Mouse (Mus musculus): ENCODE data around the gene Cxcl10. TPM values are rescaled to one million over a fixed set of nuclear protein-coding genes. Genes with fewer than 3 reads are reported as not detected.
"Not testable (repeated sequence)": the region's sequence is repeated elsewhere in the genome, so short reads cannot be mapped to it uniquely, and the experiment has no call there.

Gene Cxcl10
- polyA plus RNA-seq, 1 experiment from 2014 or later: 2.0 TPM

- H3K4me3 ChIP-seq (replicated peaks): no peak overlapping the region
- no peak overlapping the region for H3K4me2 ChIP-seq
- ATAC-seq (ENCODE audit: insufficient read depth, low FRiP score, low read depth): no peak
- H3K36me3 ChIP-seq: no peaks in the 10 kb centered on the region
- 53% methylated on average over 10 of the region's 10 CpGs for WGBS
- no peaks in the 10 kb centered on the region for H3K9me3 ChIP-seq
- H3K9ac ChIP-seq: no peak overlapping the region
- no peak overlapping the region for H3K27ac ChIP-seq
- H3K4me1 ChIP-seq: 0 out of 2 replicates have a peak, but pooled peaks cover 6% of the 10 kb centered on the region
- H3K27me3 ChIP-seq (replicated peaks): no peaks in the 10 kb centered on the region
These were observed 19.7 kb upstream of the Cxcl10 start for GRCm38 (mm10) chr5:92368392-92368791.

DNA sequence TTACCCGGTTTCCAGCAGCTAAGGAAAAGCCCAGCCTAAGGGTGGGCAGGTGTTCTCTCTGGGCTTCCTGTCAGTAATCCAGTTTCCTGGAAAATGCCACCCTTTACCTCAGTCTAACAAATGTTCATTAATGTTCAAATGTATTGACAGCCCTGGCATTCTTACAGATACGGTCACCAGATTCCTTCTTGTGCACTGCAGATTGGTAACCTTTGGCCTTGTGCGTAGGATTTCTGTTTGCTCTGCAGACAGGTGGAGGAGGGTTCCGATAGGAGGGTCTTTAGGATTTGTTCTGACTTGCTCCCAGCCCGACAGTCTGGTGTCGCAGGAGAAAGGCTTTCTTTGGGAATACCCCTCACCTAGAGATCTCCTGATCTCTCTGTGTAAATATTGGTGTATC lies 17.9 kb upstream of the Cxcl10 start:
- Histone ChIP-seq H3K4me2 (no peak overlapping the region), H3K9ac (no peak overlapping the region), H3K36me3 (no peaks in the 10 kb centered on the region), H3K27ac (no peak overlapping the region), H3K27me3 (replicated peaks) (no peaks in the 10 kb centered on the region), H3K9me3 (no peaks in the 10 kb centered on the region), H3K4me1 (0 out of 2 replicates have a peak, but pooled peaks cover 6% of the 10 kb centered on the region), H3K4me3 (replicated peaks) (no peak overlapping the region)
- 45% methylated on average over 6 of the region's 6 CpGs for WGBS
- no peak for ATAC-seq (ENCODE audit: insufficient read depth, low FRiP score, low read depth)

- no peak overlapping the region for H3K4me2 ChIP-seq
- WGBS: 74% methylated on average over 11 of the region's 11 CpGs
- ATAC-seq (ENCODE audit: insufficient read depth, low FRiP score, low read depth): no peak
These were observed 16.5 kb upstream of the Cxcl10 start for GRCm38 (mm10) chr5:92365146-92365705.

GRCm38 (mm10) chr5:92364011-92364410 lies 15.3 kb upstream of the Cxcl10 start:
- Histone ChIP-seq H3K4me1 (0 out of 2 replicates have a peak, but pooled peaks cover under 1% of the 10 kb centered on the region), H3K27ac (no peak overlapping the region), H3K9ac (no peak overlapping the region), H3K9me3 (no peaks in the 10 kb centered on the region), H3K36me3 (no peaks in the 10 kb centered on the region), H3K27me3 (replicated peaks) (no peaks in the 10 kb centered on the region), H3K4me2 (no peak overlapping the region), H3K4me3 (replicated peaks) (no peak overlapping the region)
- 91% methylated on average over 5 of the region's 5 CpGs for WGBS
- no peak for ATAC-seq (ENCODE audit: insufficient read depth, low FRiP score, low read depth)

More at GRCm38 (mm10) chr5:92365146-92365705, 16.5 kb upstream of the Cxcl10 start:
- H3K27me3 ChIP-seq (replicated peaks): no peaks in the 10 kb centered on the region
- H3K36me3 ChIP-seq: no peaks in the 10 kb centered on the region
- H3K9ac ChIP-seq: no peak overlapping the region
- no peaks in the 10 kb centered on the region for H3K9me3 ChIP-seq
- H3K4me3 ChIP-seq (replicated peaks): no peak overlapping the region
- H3K27ac ChIP-seq: no peak overlapping the region
- 0 out of 2 replicates have a peak, but pooled peaks cover 6% of the 10 kb centered on the region for H3K4me1 ChIP-seq

DNA sequence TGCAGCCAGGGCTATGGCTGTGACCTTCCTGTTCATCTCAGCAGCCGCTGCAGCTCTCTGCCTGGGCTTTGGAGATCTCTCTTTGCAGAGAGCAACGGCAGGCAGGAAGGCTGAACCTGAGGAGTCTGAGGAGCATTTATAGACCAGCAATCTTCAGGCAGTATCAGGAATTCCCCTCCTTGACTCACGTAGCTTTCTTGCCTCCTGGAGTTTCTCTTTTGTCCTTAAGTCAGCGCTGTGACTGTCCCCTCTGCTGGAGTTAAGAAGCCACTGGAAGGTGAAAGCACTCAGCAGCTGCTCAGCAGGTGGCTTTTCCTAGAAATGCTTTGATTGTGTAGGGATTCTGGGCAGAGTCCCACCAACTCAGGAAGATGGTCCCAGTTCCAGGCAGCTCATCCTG lies 14.5 kb upstream of the Cxcl10 start:
- Histone ChIP-seq H3K27me3 (replicated peaks) (no peaks in the 10 kb centered on the region), H3K4me2 (no peak overlapping the region), H3K4me3 (replicated peaks) (no peak overlapping the region), H3K9me3 (no peaks in the 10 kb centered on the region), H3K27ac (no peak overlapping the region), H3K9ac (no peak overlapping the region), H3K4me1 (no peaks in the 10 kb centered on the region), H3K36me3 (no peaks in the 10 kb centered on the region)
- no peak for ATAC-seq (ENCODE audit: insufficient read depth, low FRiP score, low read depth)
- WGBS: 16% methylated on average over 4 of the region's 4 CpGs

GRCm38 (mm10) chr5:92358767-92359455 lies 10.2 kb upstream of the Cxcl10 start:
- Histone ChIP-seq H3K36me3 (no peaks in the 10 kb centered on the region), H3K4me3 (replicated peaks) (no peak overlapping the region), H3K9me3 (no peaks in the 10 kb centered on the region), H3K9ac (no peak overlapping the region), H3K27ac (no peak overlapping the region), H3K27me3 (replicated peaks) (no peaks in the 10 kb centered on the region), H3K4me1 (no peaks in the 10 kb centered on the region), H3K4me2 (no peak overlapping the region)
- ATAC-seq (ENCODE audit: insufficient read depth, low FRiP score, low read depth): no peak; the same call in 1 of the 2 replicates
- 72% methylated on average over 11 of the region's 11 CpGs for WGBS

DNA sequence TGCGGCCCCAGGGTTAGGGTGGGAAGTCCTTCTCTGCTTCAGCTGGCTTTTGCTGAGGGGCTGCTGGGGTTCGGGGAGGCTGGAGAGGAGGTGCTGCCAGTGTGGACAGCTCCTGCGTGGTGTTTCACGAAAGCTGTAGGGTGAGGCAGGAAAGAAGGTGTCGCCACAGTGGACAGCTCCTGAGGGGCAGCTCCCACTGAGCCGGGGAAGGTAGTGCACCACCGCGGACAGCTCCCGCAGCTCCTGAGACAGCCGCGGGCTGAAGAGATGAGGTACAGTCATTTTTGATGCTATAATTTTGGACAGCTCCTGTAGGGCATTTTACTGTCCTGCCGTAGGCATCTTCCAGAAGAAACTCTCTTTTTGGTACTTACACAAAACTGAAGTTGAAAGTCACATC lies 9.3 kb upstream of the Cxcl10 start:
- no peak overlapping the region for H3K4me2 ChIP-seq
- no peak for ATAC-seq (ENCODE audit: insufficient read depth, low FRiP score, low read depth)
- H3K4me3 ChIP-seq (replicated peaks): no peak overlapping the region
- H3K27ac ChIP-seq: no peak overlapping the region
- H3K36me3 ChIP-seq: no peaks in the 10 kb centered on the region
- H3K27me3 ChIP-seq (replicated peaks): no peaks in the 10 kb centered on the region
- H3K4me1 ChIP-seq: 0 out of 2 replicates have a peak, but pooled peaks cover 2% of the 10 kb centered on the region
- H3K9ac ChIP-seq: no peak overlapping the region
- 22% methylated on average over 11 of the region's 12 CpGs for WGBS
- H3K9me3 ChIP-seq: no peaks in the 10 kb centered on the region

- Histone ChIP-seq H3K4me2 (peak overlapping the region; percentile 40), H3K27ac (no peak overlapping the region), H3K4me1 (0 out of 2 replicates have a peak, but pooled peaks cover 2% of the 10 kb centered on the region), H3K36me3 (no peaks in the 10 kb centered on the region), H3K4me3 (replicated peaks) (peak overlapping the region; percentile 29), H3K27me3 (replicated peaks) (no peaks in the 10 kb centered on the region), H3K9ac (no peak overlapping the region), H3K9me3 (no peaks in the 10 kb centered on the region)
- no peak for ATAC-seq (ENCODE audit: insufficient read depth, low FRiP score, low read depth)
- 38% methylated on average over 11 of the region's 11 CpGs for WGBS
These were observed 4.8 kb upstream of the Cxcl10 start for GRCm38 (mm10) chr5:92353517-92353916.

GRCm38 (mm10) chr5:92352716-92353115 lies 4.0 kb upstream of the Cxcl10 start:
- H3K36me3 ChIP-seq; H3K9ac ChIP-seq; ATAC-seq (ENCODE audit: insufficient read depth, low FRiP score, low read depth); H3K4me3 ChIP-seq (replicated peaks); H3K9me3 ChIP-seq; H3K27me3 ChIP-seq (replicated peaks); H3K27ac ChIP-seq; H3K4me2 ChIP-seq; H3K4me1 ChIP-seq: not testable (repeated sequence)
- 59% methylated on average over 4 of the region's 4 CpGs for WGBS

GRCm38 (mm10) chr5:92349731-92350130 lies 1.0 kb upstream of the Cxcl10 start:
- WGBS: 82% methylated on average over 7 of the region's 7 CpGs
- Histone ChIP-seq H3K4me1 (0 out of 2 replicates have a peak, but pooled peaks cover 2% of the 10 kb centered on the region), H3K36me3 (no peaks in the 10 kb centered on the region), H3K27me3 (replicated peaks) (no peaks in the 10 kb centered on the region), H3K9ac (no peak overlapping the region), H3K4me2 (no peak overlapping the region), H3K9me3 (no peaks in the 10 kb centered on the region), H3K27ac (no peak overlapping the region), H3K4me3 (replicated peaks) (no peak overlapping the region)
- ATAC-seq (ENCODE audit: insufficient read depth, low FRiP score, low read depth): no peak

DNA sequence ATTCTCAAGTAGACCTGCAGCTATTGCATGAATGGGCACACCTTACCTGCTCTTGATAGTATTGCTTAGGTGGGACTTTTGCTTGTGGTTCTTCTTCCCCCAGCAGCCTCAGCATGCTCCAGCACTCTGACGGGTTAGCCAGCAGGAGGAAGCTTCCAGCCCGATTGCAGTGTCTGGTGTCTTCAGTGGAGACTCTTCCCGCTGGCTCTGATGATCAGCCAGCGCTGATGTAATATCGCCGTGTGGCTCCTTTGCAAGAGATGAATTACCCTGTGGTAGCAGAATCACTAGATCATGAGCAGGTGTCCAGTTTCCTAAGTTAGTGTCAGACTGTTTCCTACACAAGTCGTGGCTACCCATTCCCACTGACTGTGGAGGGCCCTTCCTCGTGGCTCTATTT lies 3.7 kb downstream of the Cxcl10 start:
- no peaks in the 10 kb centered on the region for H3K4me1 ChIP-seq
- H3K27ac ChIP-seq: no peak overlapping the region
- 83% methylated on average over 8 of the region's 8 CpGs for WGBS
- H3K9ac ChIP-seq: no peak overlapping the region
- no peaks in the 10 kb centered on the region for H3K27me3 ChIP-seq (replicated peaks)
- H3K4me3 ChIP-seq (replicated peaks): no peak overlapping the region
- no peaks in the 10 kb centered on the region for H3K9me3 ChIP-seq
- no peak overlapping the region for H3K4me2 ChIP-seq
- no peaks in the 10 kb centered on the region for H3K36me3 ChIP-seq
- no peak for ATAC-seq (ENCODE audit: insufficient read depth, low FRiP score, low read depth)

DNA sequence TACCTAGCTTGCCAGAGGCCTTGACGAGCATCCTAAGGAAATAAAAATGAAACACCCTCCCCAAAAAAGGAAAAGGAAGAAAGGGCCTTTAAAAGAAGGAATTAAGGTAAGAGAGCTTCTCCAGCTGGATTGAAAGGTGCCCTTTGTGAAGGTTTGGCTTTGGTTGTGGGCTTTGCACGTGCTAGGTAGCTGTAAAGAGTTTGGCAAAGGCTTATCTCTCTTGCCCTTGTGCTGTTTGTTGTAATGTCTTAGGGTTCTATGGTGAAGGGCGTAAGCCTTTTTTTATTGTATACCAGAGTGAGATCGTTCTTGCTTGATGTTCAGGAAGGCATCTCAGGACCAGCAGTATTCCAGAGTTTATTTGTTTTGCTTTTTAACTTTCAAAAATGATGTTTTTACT lies 8.1 kb downstream of the Cxcl10 start:
- H3K36me3 ChIP-seq: no peaks in the 10 kb centered on the region
- WGBS: 65% methylated on average over 4 of the region's 4 CpGs

More for the DNA sequence above, 8.1 kb downstream of the Cxcl10 start:
- no peak for ATAC-seq (ENCODE audit: insufficient read depth, low FRiP score, low read depth)
- no peak overlapping the region for H3K9ac ChIP-seq
- no peak overlapping the region for H3K4me2 ChIP-seq
- no peaks in the 10 kb centered on the region for H3K9me3 ChIP-seq
- no peaks in the 10 kb centered on the region for H3K4me1 ChIP-seq
- no peak overlapping the region for H3K4me3 ChIP-seq (replicated peaks)
- no peak overlapping the region for H3K27ac ChIP-seq
- H3K27me3 ChIP-seq (replicated peaks): no peaks in the 10 kb centered on the region

Data from stomach, embryonic 15.5 days (tissue).